ENCODE assay signal across 8 mouse cellular contexts in the genomic region with DNA sequence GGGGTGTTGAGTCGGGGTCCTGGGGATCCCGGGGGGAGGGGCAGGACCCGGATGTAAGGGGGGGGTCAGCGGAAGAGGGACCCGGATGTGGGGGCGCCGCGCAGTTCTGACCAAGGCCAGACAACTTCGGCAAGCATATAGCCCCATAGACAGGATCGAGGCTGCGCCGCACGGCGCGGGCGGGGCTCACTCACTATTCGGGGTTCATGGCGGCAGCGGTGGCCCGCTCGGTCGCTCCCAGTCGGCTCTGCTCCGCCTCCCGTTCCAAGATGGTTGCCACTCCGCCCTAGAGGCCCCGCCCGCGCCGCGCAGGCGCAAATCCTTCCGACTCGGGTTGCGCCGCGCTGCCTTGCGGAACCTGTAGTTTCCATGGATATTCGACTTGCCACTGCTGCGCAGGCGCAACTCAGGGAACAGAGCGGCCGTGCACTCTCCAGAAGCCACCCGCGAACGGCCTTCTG. TPM values are rescaled to one million over a fixed set of nuclear protein-coding genes. Genes with fewer than 3 reads are reported as not detected.
DNase-seq lines count a peak whose midpoint lies in the region; ATAC-seq and TF ChIP-seq lines count a peak whose summit lies in the region.

Rab1b (minus strand) TSS at position 342 of the 461 bp plus-strand sequence.

- no peaks in the 10 kb centered on the region for H3K9me3 ChIP-seq in embryonic facial prominence, embryonic 13.5 days
- no peaks in the 10 kb centered on the region for H3K9me3 ChIP-seq in limb, embryonic 12.5 days
- no peaks in the 10 kb centered on the region for H3K9me3 ChIP-seq in midbrain, embryonic 15.5 days

- ATAC-seq in embryonic facial prominence, embryonic 13.5 days (ENCODE audit: insufficient number of reproducible peaks, insufficient read depth, low FRiP score, low TSS enrichment, low read depth), result peak; percentile 92
- ATAC-seq in limb, embryonic 12.5 days (ENCODE audit: insufficient number of reproducible peaks, insufficient read depth, low FRiP score, low TSS enrichment, low read depth), result peak; percentile 87
- peak; percentile 92 for ATAC-seq in midbrain, embryonic 15.5 days (replicated peaks)

- H3K4me1 ChIP-seq in embryonic facial prominence, embryonic 13.5 days, result peaks cover 23% of the 10 kb centered on the region
- H3K4me1 ChIP-seq in kidney, adult 2 months (ENCODE audit: control insufficient read depth, insufficient read depth, low read length), result peaks cover 17% of the 10 kb centered on the region; the same call in 1 of the 2 replicates
- peaks cover 15% of the 10 kb centered on the region for H3K4me1 ChIP-seq in limb, embryonic 12.5 days (replicated peaks)
- H3K4me1 ChIP-seq in midbrain, embryonic 15.5 days, result peaks cover 19% of the 10 kb centered on the region
- peaks cover 7% of the 10 kb centered on the region; the same call in 1 of the 2 replicates for H3K4me1 ChIP-seq in spleen, adult 2 months (ENCODE audit: control insufficient read depth, insufficient read depth, insufficient read length)

- no peak for TF ChIP-seq CTCF in kidney, adult 2 months (conservative IDR thresholded peaks at IDR 0.05; ENCODE audit: insufficient read depth, insufficient read length, low read depth, low read length)
- TF ChIP-seq CTCF in spleen, adult 2 months (IDR thresholded peaks at IDR 0.05; ENCODE audit: extremely low read depth, insufficient read depth, insufficient read length, insufficient replicate concordance), result no peak

- DNase-seq in 3134 (ENCODE audit: extremely low read depth, insufficient read length, low spot score), result peak; percentile 98
- DNase-seq in adrenal gland, postnatal 36 days, result peak; percentile 99
- DNase-seq in heart, adult 18-20 months, result peak; percentile 98 to 99
- DNase-seq in kidney, adult 2 months, result peak; percentile 99
- peak; percentile 95 to 96 for DNase-seq in spleen, adult 2 months (ENCODE audit: low read depth in 1 of 2, low spot score in 2 of 2)

- H3K4me2 ChIP-seq in embryonic facial prominence, embryonic 13.5 days, result peak within 1 kb of the TSS; percentile 89
- peak within 1 kb of the TSS; percentile 94 for H3K4me2 ChIP-seq in limb, embryonic 12.5 days
- peak within 1 kb of the TSS; percentile 79 for H3K4me2 ChIP-seq in midbrain, embryonic 15.5 days

- peak within 1 kb of the TSS; percentile 82 for H3K4me3 ChIP-seq in embryonic facial prominence, embryonic 13.5 days
- peak within 1 kb of the TSS; percentile 97 for H3K4me3 ChIP-seq in kidney, adult 2 months (ENCODE audit: insufficient read depth, low read depth, low read length)
- peak within 1 kb of the TSS; percentile 78 for H3K4me3 ChIP-seq in limb, embryonic 12.5 days (replicated peaks)
- peak within 1 kb of the TSS; percentile 64 for H3K4me3 ChIP-seq in midbrain, embryonic 15.5 days
- peak within 1 kb of the TSS; percentile 97 for H3K4me3 ChIP-seq in spleen, adult 2 months (ENCODE audit: extremely low read depth, insufficient read depth, insufficient read length)

- peak; percentile 72 for TF ChIP-seq POLR2A in kidney, adult 2 months (IDR thresholded peaks at IDR 0.05; ENCODE audit: low read depth, low read length)
- TF ChIP-seq POLR2A in spleen, adult 2 months (IDR thresholded peaks at IDR 0.05; ENCODE audit: low read depth, low read length), result peak; percentile 35

- peak within 1 kb of the TSS; percentile 92 for H3K9ac ChIP-seq in embryonic facial prominence, embryonic 13.5 days
- peak within 1 kb of the TSS; percentile 89 for H3K9ac ChIP-seq in limb, embryonic 12.5 days (replicated peaks)
- H3K9ac ChIP-seq in midbrain, embryonic 15.5 days, result peak within 1 kb of the TSS; percentile 90

- peaks cover 70% of the 10 kb centered on the region for H3K36me3 ChIP-seq in embryonic facial prominence, embryonic 13.5 days
- H3K36me3 ChIP-seq in kidney, adult 2 months (ENCODE audit: control insufficient read depth, insufficient read depth, low read length), result no peaks in the 10 kb centered on the region
- peaks cover 75% of the 10 kb centered on the region for H3K36me3 ChIP-seq in limb, embryonic 12.5 days
- H3K36me3 ChIP-seq in midbrain, embryonic 15.5 days (replicated peaks), result peaks cover 57% of the 10 kb centered on the region
- H3K36me3 ChIP-seq in spleen, adult 2 months (ENCODE audit: control insufficient read depth, insufficient read depth, low read length), result peaks cover 20% of the 10 kb centered on the region

- under 1% methylated on average over 46 of the region's 46 CpGs for WGBS in embryonic facial prominence, embryonic 13.5 days
- 2% methylated on average over 46 of the region's 46 CpGs for WGBS in kidney, adult 2 months
- WGBS in limb, embryonic 12.5 days, result 0% methylated on average over 39 of the region's 46 CpGs
- under 1% methylated on average over 46 of the region's 46 CpGs for WGBS in midbrain, embryonic 15.5 days
- WGBS in spleen, adult 2 months, result under 1% methylated on average over 39 of the region's 46 CpGs

- H3K27me3 ChIP-seq in embryonic facial prominence, embryonic 13.5 days, result no peaks in the 10 kb centered on the region
- H3K27me3 ChIP-seq in kidney, adult 2 months (replicated peaks; ENCODE audit: control insufficient read depth, insufficient read depth, low read length), result no peaks in the 10 kb centered on the region
- no peaks in the 10 kb centered on the region for H3K27me3 ChIP-seq in limb, embryonic 12.5 days
- no peaks in the 10 kb centered on the region for H3K27me3 ChIP-seq in midbrain, embryonic 15.5 days (replicated peaks)
- H3K27me3 ChIP-seq in spleen, adult 2 months (ENCODE audit: control insufficient read depth, insufficient read depth, low read length), result no peaks in the 10 kb centered on the region

- peak within 1 kb of the TSS; percentile 95 for H3K27ac ChIP-seq in embryonic facial prominence, embryonic 13.5 days
- H3K27ac ChIP-seq in kidney, adult 2 months (ENCODE audit: insufficient read depth, low read depth, low read length), result peak within 1 kb of the TSS; percentile 99
- H3K27ac ChIP-seq in limb, embryonic 12.5 days, result peak within 1 kb of the TSS; percentile 95
- peak within 1 kb of the TSS; percentile 97 for H3K27ac ChIP-seq in midbrain, embryonic 15.5 days
- peak within 1 kb of the TSS; percentile 98 for H3K27ac ChIP-seq in spleen, adult 2 months (ENCODE audit: insufficient read depth, low read length)

RNA-seq across cellular contexts. Expression of gene Rab1b, which starts in this region (rescaled TPM):
- 100 to 1,000 TPM; 165 to 190 TPM for total RNA-seq in adrenal gland, postnatal 36 days (2021)
- polyA plus RNA-seq in embryonic facial prominence, embryonic 13.5 days (2015; fragmentation: Nextera tagmentation; extraction: Ambion mirVana), result 234 and 262 TPM in 2 replicates
- 100 to 1,000 TPM; 190 to 204 TPM for total RNA-seq in heart, adult 18-20 months (2021)
- 246 and 280 TPM in 2 replicates for polyA plus RNA-seq in kidney, adult 2 months (2012; rRNA removed)
- polyA plus RNA-seq in limb, embryonic 12.5 days (2016; fragmentation: Nextera tagmentation; extraction: Ambion mirVana), result 237 and 239 TPM in 2 replicates
- 216 and 233 TPM in 2 replicates for polyA plus RNA-seq in midbrain, embryonic 15.5 days (2015; fragmentation: Nextera tagmentation; extraction: Ambion mirVana)
- polyA plus RNA-seq in spleen, adult 2 months (2012; rRNA removed), result 116 and 138 TPM in 2 replicates

Comparison
In these comparisons a context has a peak if more than half of its experiments do, and no peak if none do; other contexts are left out.
1. Peak in every context shown above with its lines: DNase-seq, ATAC-seq, H3K4me3 ChIP-seq and H3K27ac ChIP-seq.